Mouse (Mus musculus): ENCODE results near the gene Flg. TPM values are rescaled to one million over a fixed set of nuclear protein-coding genes. Genes with fewer than 3 reads are reported as not detected.

The Flg gene
- not detected for total RNA-seq (2021)
- long read RNA-seq = 0 reads

GRCm38 (mm10) chr3:93273223-93273622, at the start of gene Flg:
Gene Flg, plus strand, starts transcription at chr3:93273523.
- no peak for DNase-seq (ENCODE audit: low spot score in 2 of 2)

DNA sequence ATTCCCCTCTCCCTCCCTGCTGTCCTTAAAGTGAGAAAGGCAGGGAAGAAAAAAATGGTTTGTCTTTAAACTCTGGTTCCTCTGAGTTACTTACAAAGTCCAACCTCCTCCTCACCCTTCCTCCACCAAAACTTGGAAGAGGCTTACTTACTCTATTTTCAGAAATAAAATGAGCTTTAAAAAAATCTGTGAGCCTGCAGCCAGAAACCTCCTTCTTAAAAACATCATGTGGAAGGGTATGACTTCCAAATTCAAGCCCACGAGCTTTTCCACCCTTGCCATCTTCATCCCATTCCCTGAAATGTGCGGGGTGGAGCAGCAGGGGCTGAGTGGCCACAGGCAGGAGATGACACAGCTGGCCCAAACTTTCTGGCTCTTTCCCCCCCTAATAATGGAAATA, 24.2 kb downstream of the Flg start:
- DNase-seq (ENCODE audit: low spot score in 2 of 2) = no peak

DNA sequence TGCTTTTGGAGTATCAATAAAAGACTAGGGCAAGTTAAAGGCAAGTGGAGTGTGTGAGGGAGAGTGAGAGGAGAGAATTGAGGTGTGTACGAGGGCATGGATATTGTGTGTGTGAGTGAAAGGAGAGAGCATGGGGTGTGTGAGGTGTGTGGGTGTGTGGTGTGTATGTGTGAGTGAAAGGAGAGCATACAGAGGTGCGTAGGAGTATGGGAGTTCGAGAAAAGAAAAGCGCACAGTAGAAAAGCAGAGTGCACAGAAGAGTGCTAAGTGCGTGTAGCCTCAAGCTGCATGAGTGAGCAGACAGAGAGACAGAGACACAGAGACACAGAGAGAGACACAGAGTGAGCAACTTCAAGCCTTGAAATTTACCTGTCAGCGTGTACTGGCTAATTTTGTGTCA, 26.5 kb downstream of the Flg start:
- DNase-seq (ENCODE audit: low spot score in 2 of 2) = no peak

- DNase-seq (ENCODE audit: low spot score in 2 of 2) = no peak
Observed at GRCm38 (mm10) chr3:93301896-93302295, 28.6 kb downstream of the Flg start.

- DNase-seq (ENCODE audit: low spot score in 2 of 2) = no peak
Observed at GRCm38 (mm10) chr3:93306142-93306541, 32.8 kb downstream of the Flg start.

DNA sequence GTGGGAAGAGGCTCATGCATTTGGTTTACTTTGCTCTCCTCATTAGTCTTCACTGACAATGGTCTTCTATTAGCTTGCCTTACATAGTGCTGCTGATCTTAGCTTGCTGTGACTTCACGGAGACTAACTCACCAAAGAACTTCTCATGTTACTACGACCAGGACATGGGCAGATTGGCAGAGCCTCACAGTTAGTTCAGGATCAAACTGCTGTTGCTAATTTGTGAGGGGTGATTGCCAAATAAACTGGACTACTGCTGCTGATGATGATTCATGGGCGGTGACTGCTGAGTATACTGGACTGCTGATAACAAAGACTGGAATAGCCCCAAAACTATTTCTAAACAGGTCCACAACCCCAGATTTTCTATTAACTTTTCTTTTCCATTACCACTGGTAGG, 38.0 kb downstream of the Flg start:
- no peak for DNase-seq (ENCODE audit: low spot score in 2 of 2)

DNA sequence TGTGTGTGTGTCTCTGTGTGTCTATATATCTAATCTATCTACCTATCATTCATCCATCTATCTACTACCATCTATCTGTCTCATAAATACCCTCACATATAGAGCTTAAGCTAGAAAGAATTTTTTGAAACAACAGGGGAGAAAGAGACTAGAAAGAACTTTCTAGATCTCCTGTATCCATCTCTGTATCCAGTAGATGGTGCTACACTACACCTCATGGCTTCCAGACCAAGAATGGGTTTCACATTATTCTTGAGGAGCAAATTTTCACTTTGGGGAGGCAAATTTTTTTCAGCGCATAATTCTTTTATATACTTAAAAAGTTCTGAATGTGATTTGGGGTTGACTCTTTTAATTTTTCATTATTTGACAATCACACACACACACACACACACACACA, 41.1 kb downstream of the Flg start:
- peak in 1 of 2 experiments; percentile 37 for DNase-seq (ENCODE audit: low spot score in 2 of 2)

- no peak for DNase-seq (ENCODE audit: low spot score in 2 of 2)
Observed at GRCm38 (mm10) chr3:93319449-93319848, 46.1 kb downstream of the Flg start, which contains the start of gene Hrnr. Gene Hrnr, plus strand, starts transcription at chr3:93319749.

DNA sequence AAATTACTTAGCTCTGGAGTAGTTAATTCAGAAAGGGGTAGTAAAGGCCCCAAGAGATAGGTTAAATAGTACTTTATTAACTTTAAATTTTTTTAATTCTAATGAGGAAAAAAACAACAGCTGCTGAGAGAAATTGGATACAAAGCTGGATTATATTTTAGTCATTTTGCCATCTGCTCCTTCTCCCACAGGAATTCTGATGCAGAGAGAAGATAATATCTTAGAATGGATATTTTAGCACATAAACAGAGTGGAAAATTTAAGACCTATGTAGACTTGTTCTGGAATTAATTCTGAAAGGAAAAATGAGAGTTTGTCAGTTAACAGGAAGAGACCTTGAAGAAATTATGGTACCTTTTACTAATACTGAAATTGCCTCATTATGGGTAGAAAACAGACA, 64.4 kb downstream of the Flg start:
- peak in 1 of 2 experiments; percentile 47 for DNase-seq (ENCODE audit: low spot score in 2 of 2)

GRCm38 (mm10) chr3:93340021-93340420, 66.7 kb downstream of the Flg start:
- DNase-seq (ENCODE audit: low spot score in 2 of 2) = no peak

Other genes with a start within 250 kb of the Flg start
- gene Gm4858, start 204.7 kb upstream of the Flg start, total RNA-seq (2021) = not detected
- gene Crnn, start 128.7 kb upstream of the Flg start, total RNA-seq (2021) = not detected
- not detected for gene Flg2, start 76.2 kb upstream of the Flg start, total RNA-seq (2021)
- gene Hrnr, start 46.2 kb downstream of the Flg start, total RNA-seq (2021) = not detected
- gene Rptn, start 120.2 kb downstream of the Flg start, total RNA-seq (2021) = not detected
- gene Tchh, start 168.8 kb downstream of the Flg start, total RNA-seq (2021) = 1 to 10 TPM; 1.8 to 2.1 TPM
- not detected for gene Tchhl1, start 195.2 kb downstream of the Flg start, total RNA-seq (2021)
- 1 to 10 TPM; 7.1 to 8.3 TPM for gene S100a11, start 247.0 kb downstream of the Flg start, total RNA-seq (2021)

Data from layer of hippocampus, adult 18-20 months (tissue).